Mouse (Mus musculus): Measurements from ENCODE around the gene Hipk3.

- TF ChIP-seq POLR2A (IDR thresholded peaks at IDR 0.05; ENCODE audit: borderline replicate concordance, extremely low read depth, insufficient read depth, insufficient read length, poor library complexity, severe bottlenecking) (no peak), CTCF (IDR thresholded peaks at IDR 0.05; ENCODE audit: borderline replicate concordance, extremely low read depth, insufficient read depth, insufficient read length) (no peak)
Measured at GRCm38 (mm10) chr2:104398651-104399290, 95.5 kb downstream of the Hipk3 start.

All from brain, embryonic 14.5 days (tissue).